28 mouse cellular contexts compared by ENCODE assay signal in the genomic region with DNA sequence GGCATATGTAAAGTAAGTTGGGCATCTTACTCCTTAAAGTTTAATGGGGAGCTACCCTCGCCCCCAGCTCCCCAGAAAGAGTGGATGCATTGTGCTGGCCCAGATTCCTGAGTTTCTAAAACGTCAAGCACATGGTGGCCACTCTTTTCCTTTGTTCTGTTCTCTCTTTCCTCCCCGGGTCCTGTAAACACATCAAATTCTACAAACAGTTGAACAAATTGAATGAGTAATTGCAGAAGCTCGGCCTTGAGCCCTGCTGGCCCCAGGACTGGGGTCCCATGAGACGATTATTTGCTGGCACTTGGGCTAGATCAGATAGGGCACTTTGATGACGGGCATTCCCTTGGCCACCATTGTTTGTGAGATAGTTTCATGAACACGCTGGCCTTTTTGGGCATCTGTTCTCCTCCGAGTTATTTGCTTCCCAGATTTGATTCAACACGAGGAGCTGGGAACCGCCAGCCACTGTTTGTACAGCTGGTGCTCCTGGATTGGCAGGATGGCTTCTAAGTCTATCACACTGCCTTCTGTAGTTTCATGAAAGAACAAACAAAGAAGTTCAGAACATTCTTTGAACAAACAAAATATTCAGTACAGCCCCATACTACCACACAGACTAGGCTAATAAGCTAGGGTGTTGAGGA.
DNase-seq lines count a peak whose midpoint lies in the region; ATAC-seq and TF ChIP-seq lines count a peak whose summit lies in the region.
"Had no signal": no experiment of that assay in that cellular context is flagged by ENCODE, and none has a peak within 500 bp of the region (broad histone marks: within the 10 kb centered on the region; RNA-seq: fewer than 3 reads in every experiment).

No protein-coding gene starts in this region.

- H3K36me3 ChIP-seq in heart, embryonic 12.5 days = no peaks in the 10 kb centered on the region
- no peaks in the 10 kb centered on the region for H3K36me3 ChIP-seq in midbrain, embryonic 14.5 days (ENCODE audit: control insufficient read depth, insufficient read depth, low read length)
- no peaks in the 10 kb centered on the region for H3K36me3 ChIP-seq in midbrain, embryonic 16.5 days (ENCODE audit: control insufficient read depth, insufficient read depth, low read length)
- H3K36me3 ChIP-seq in embryonic facial prominence, embryonic 10.5 days (replicated peaks) = no peaks in the 10 kb centered on the region
- H3K36me3 ChIP-seq in stomach, postnatal 0 days (ENCODE audit: control insufficient read depth, insufficient read depth, low read length) = no peaks in the 10 kb centered on the region
- no peaks in the 10 kb centered on the region for H3K36me3 ChIP-seq in lung, postnatal 0 days (ENCODE audit: insufficient read depth, low read length)
- H3K36me3 ChIP-seq: embryonic facial prominence, embryonic 13.5 days; heart, embryonic 13.5 days; hindbrain, embryonic 13.5 days; kidney, embryonic 15.5 days; limb, embryonic 13.5 days; liver, embryonic 12.5 days; neural tube, embryonic 15.5 days had no signal

- H3K27ac ChIP-seq in heart, embryonic 12.5 days (ENCODE audit: poor library complexity, severe bottlenecking) = no peak overlapping the region
- no peak overlapping the region for H3K27ac ChIP-seq in midbrain, embryonic 14.5 days (replicated peaks; ENCODE audit: low read depth, low read length)
- no peak overlapping the region for H3K27ac ChIP-seq in midbrain, embryonic 16.5 days (ENCODE audit: low read length)
- H3K27ac ChIP-seq in embryonic facial prominence, embryonic 10.5 days (replicated peaks) = no peak overlapping the region; the same call in 1 of the 2 replicates
- H3K27ac ChIP-seq in stomach, postnatal 0 days (replicated peaks) = no peak overlapping the region
- no peak overlapping the region for H3K27ac ChIP-seq in lung, postnatal 0 days (ENCODE audit: low read length)
- H3K27ac ChIP-seq: embryonic facial prominence, embryonic 13.5 days; heart, embryonic 13.5 days; hindbrain, embryonic 13.5 days; kidney, embryonic 15.5 days; limb, embryonic 13.5 days; liver, embryonic 12.5 days; neural tube, embryonic 15.5 days had no signal

- no peak overlapping the region for H3K9ac ChIP-seq in heart, embryonic 12.5 days
- no peak overlapping the region for H3K9ac ChIP-seq in midbrain, embryonic 14.5 days (replicated peaks; ENCODE audit: low read length)
- H3K9ac ChIP-seq in midbrain, embryonic 16.5 days (ENCODE audit: low read depth, low read length) = no peak overlapping the region
- no peak overlapping the region for H3K9ac ChIP-seq in stomach, postnatal 0 days (ENCODE audit: low read length)
- H3K9ac ChIP-seq in lung, postnatal 0 days (replicated peaks; ENCODE audit: low read depth) = no peak overlapping the region
- H3K9ac ChIP-seq: embryonic facial prominence, embryonic 13.5 days; heart, embryonic 13.5 days; hindbrain, embryonic 13.5 days; kidney, embryonic 15.5 days; limb, embryonic 13.5 days; liver, embryonic 12.5 days; neural tube, embryonic 15.5 days had no signal

- no peak overlapping the region for H3K4me2 ChIP-seq in heart, embryonic 12.5 days
- H3K4me2 ChIP-seq in midbrain, embryonic 14.5 days (ENCODE audit: low read length) = no peak overlapping the region
- no peak overlapping the region for H3K4me2 ChIP-seq in midbrain, embryonic 16.5 days (ENCODE audit: low read length)
- no peak overlapping the region for H3K4me2 ChIP-seq in stomach, postnatal 0 days (replicated peaks; ENCODE audit: low read depth)
- no peak overlapping the region for H3K4me2 ChIP-seq in lung, postnatal 0 days (replicated peaks; ENCODE audit: low read depth, low read length)
- H3K4me2 ChIP-seq: embryonic facial prominence, embryonic 13.5 days; heart, embryonic 13.5 days; hindbrain, embryonic 13.5 days; kidney, embryonic 15.5 days; limb, embryonic 13.5 days; liver, embryonic 12.5 days; neural tube, embryonic 15.5 days had no signal

- H3K4me3 ChIP-seq in heart, embryonic 12.5 days = no peak overlapping the region
- no peak overlapping the region for H3K4me3 ChIP-seq in midbrain, embryonic 14.5 days (replicated peaks; ENCODE audit: low read depth, low read length)
- no peak overlapping the region for H3K4me3 ChIP-seq in midbrain, embryonic 16.5 days (ENCODE audit: low read depth, low read length)
- H3K4me3 ChIP-seq in embryonic facial prominence, embryonic 10.5 days = no peak overlapping the region
- no peak overlapping the region for H3K4me3 ChIP-seq in stomach, postnatal 0 days (ENCODE audit: low read depth, low read length)
- no peak overlapping the region for H3K4me3 ChIP-seq in lung, postnatal 0 days (ENCODE audit: low read depth, low read length)
- H3K4me3 ChIP-seq: embryonic facial prominence, embryonic 13.5 days; erythroblast, embryonic 14.5 days; heart, embryonic 13.5 days; hindbrain, embryonic 13.5 days; kidney, embryonic 15.5 days; limb, embryonic 13.5 days; liver, embryonic 12.5 days; neural tube, embryonic 15.5 days had no signal

- DNase-seq in heart, adult 11 months = peak; percentile 80
- DNase-seq in midbrain, embryonic 14.5 days = peak; percentile 31
- DNase-seq in embryonic facial prominence, embryonic 10.5 days (ENCODE audit: low spot score) = peak; percentile 26
- peak; percentile 45 for DNase-seq in stomach, postnatal 0 days (ENCODE audit: low spot score)
- no peak for DNase-seq in adrenal gland, adult 8-10 months
- no peak for DNase-seq in lung, postnatal 0 days (ENCODE audit: low spot score)
- DNase-seq: adrenal gland, postnatal 10 days; cerebellum, adult 8-10 months; cerebellum, postnatal 36 days; gastrocnemius, postnatal 14 days; heart, adult 18-20 months; heart, postnatal 14 days; kidney, adult 11 months; kidney, postnatal 36 days; lung, adult 18-20 months; right cerebral cortex, postnatal 14 days; thymus, postnatal 14 days had no signal

- 65% methylated on average over 10 of the region's 10 CpGs for WGBS in heart, embryonic 12.5 days
- 79% methylated on average over 10 of the region's 10 CpGs for WGBS in midbrain, embryonic 14.5 days
- 74% methylated on average over 10 of the region's 10 CpGs for WGBS in midbrain, embryonic 16.5 days
- 59% methylated on average over 10 of the region's 10 CpGs for WGBS in embryonic facial prominence, embryonic 10.5 days
- WGBS in stomach, postnatal 0 days = 43% methylated on average over 10 of the region's 10 CpGs
- 30% methylated on average over 10 of the region's 10 CpGs for WGBS in lung, postnatal 0 days

- H3K27me3 ChIP-seq in heart, embryonic 12.5 days (replicated peaks) = 0 out of 2 replicates have a peak, but pooled peaks cover 2% of the 10 kb centered on the region
- H3K27me3 ChIP-seq in midbrain, embryonic 14.5 days (ENCODE audit: control insufficient read depth, insufficient read depth, low read length) = no peaks in the 10 kb centered on the region
- no peaks in the 10 kb centered on the region for H3K27me3 ChIP-seq in midbrain, embryonic 16.5 days (ENCODE audit: control insufficient read depth, insufficient read depth, low read depth, low read length)
- no peaks in the 10 kb centered on the region for H3K27me3 ChIP-seq in embryonic facial prominence, embryonic 10.5 days (replicated peaks; ENCODE audit: low read depth, poor library complexity, severe bottlenecking)
- H3K27me3 ChIP-seq in stomach, postnatal 0 days (ENCODE audit: control insufficient read depth, insufficient read depth, low read length) = no peaks in the 10 kb centered on the region
- no peaks in the 10 kb centered on the region for H3K27me3 ChIP-seq in lung, postnatal 0 days (replicated peaks; ENCODE audit: insufficient read depth, low read length)
- H3K27me3 ChIP-seq: embryonic facial prominence, embryonic 13.5 days; heart, embryonic 13.5 days; hindbrain, embryonic 13.5 days; kidney, embryonic 15.5 days; limb, embryonic 13.5 days; liver, embryonic 12.5 days; neural tube, embryonic 15.5 days had no signal

- TF ChIP-seq CTCF in stomach, postnatal 0 days (IDR thresholded peaks at IDR 0.05; ENCODE audit: low read depth) = no peak
- no peak for TF ChIP-seq CTCF in lung, postnatal 0 days (IDR thresholded peaks at IDR 0.05)

- TF ChIP-seq EP300 in stomach, postnatal 0 days (optimal IDR thresholded peaks at IDR 0.05) = no peak
- no peak for TF ChIP-seq EP300 in lung, postnatal 0 days (IDR thresholded peaks at IDR 0.05)

- ATAC-seq in heart, embryonic 12.5 days (ENCODE audit: insufficient number of reproducible peaks, low FRiP score) = no peak
- ATAC-seq in midbrain, embryonic 14.5 days (ENCODE audit: low FRiP score, low TSS enrichment) = no peak
- no peak for ATAC-seq in midbrain, embryonic 16.5 days
- ATAC-seq in stomach, postnatal 0 days (ENCODE audit: low FRiP score, low TSS enrichment) = peak; percentile 40; the same call in 1 of the 2 replicates
- no peak for ATAC-seq in lung, postnatal 0 days
- ATAC-seq: forebrain, embryonic 16.5 days; liver, embryonic 12.5 days had no signal

- H3K9me3 ChIP-seq in heart, embryonic 12.5 days (replicated peaks) = no peaks in the 10 kb centered on the region; the same call in 1 of the 2 replicates
- H3K9me3 ChIP-seq in midbrain, embryonic 14.5 days (ENCODE audit: control insufficient read depth, low read length) = no peaks in the 10 kb centered on the region
- H3K9me3 ChIP-seq in midbrain, embryonic 16.5 days (replicated peaks; ENCODE audit: control insufficient read depth, low read length, poor library complexity, severe bottlenecking) = no peaks in the 10 kb centered on the region
- H3K9me3 ChIP-seq in embryonic facial prominence, embryonic 10.5 days = no peaks in the 10 kb centered on the region
- no peaks in the 10 kb centered on the region for H3K9me3 ChIP-seq in stomach, postnatal 0 days (ENCODE audit: control insufficient read depth, low read length)
- H3K9me3 ChIP-seq in lung, postnatal 0 days (ENCODE audit: low read length) = no peaks in the 10 kb centered on the region
- H3K9me3 ChIP-seq: embryonic facial prominence, embryonic 13.5 days; heart, embryonic 13.5 days; hindbrain, embryonic 13.5 days; kidney, embryonic 15.5 days; limb, embryonic 13.5 days; neural tube, embryonic 15.5 days had no signal

- H3K4me1 ChIP-seq in heart, embryonic 12.5 days (replicated peaks) = 0 out of 2 replicates have a peak, but pooled peaks cover 6% of the 10 kb centered on the region
- H3K4me1 ChIP-seq in midbrain, embryonic 14.5 days (ENCODE audit: control insufficient read depth, insufficient read depth, low read length) = no peaks in the 10 kb centered on the region
- no peaks in the 10 kb centered on the region for H3K4me1 ChIP-seq in midbrain, embryonic 16.5 days (ENCODE audit: control insufficient read depth, insufficient read depth, low read length)
- H3K4me1 ChIP-seq in embryonic facial prominence, embryonic 10.5 days = peaks cover 7% of the 10 kb centered on the region; the same call in 1 of the 2 replicates
- H3K4me1 ChIP-seq in stomach, postnatal 0 days (replicated peaks; ENCODE audit: control insufficient read depth, insufficient read depth) = no peaks in the 10 kb centered on the region
- H3K4me1 ChIP-seq in lung, postnatal 0 days (ENCODE audit: insufficient read depth, low read depth, low read length) = no peaks in the 10 kb centered on the region
- H3K4me1 ChIP-seq: embryonic facial prominence, embryonic 13.5 days; hindbrain, embryonic 13.5 days; limb, embryonic 13.5 days; liver, embryonic 12.5 days; neural tube, embryonic 15.5 days had no signal

Comparison
In these comparisons a context has a peak if more than half of its experiments do, and no peak if none do; other contexts are left out.
1. DNase-seq: peak in heart, adult 11 months (single experiment), midbrain, embryonic 14.5 days (single experiment), embryonic facial prominence, embryonic 10.5 days (single experiment) and stomach, postnatal 0 days (single experiment); none in adrenal gland, adult 8-10 months (single experiment) and lung, postnatal 0 days (single experiment).